Mouse (Mus musculus): ENCODE data around the gene Fbxl15. TPM values are rescaled to one million over a fixed set of nuclear protein-coding genes. Genes with fewer than 3 reads are reported as not detected.

Fbxl15 gene
- polyA plus RNA-seq, 1 experiment = 18.5 TPM

- no peak for TF ChIP-seq GATA1 (IDR thresholded peaks at IDR 0.05; ENCODE audit: low read length)
These were observed 46.6 kb downstream of the Fbxl15 start for GRCm38 (mm10) chr19:46374477-46375088.

GRCm38 (mm10) chr19:46375489-46375888 lies 47.5 kb downstream of the Fbxl15 start:
- TF ChIP-seq GATA1 (IDR thresholded peaks at IDR 0.05; ENCODE audit: low read length) = no peak

GRCm38 (mm10) chr19:46375891-46376290 lies 47.9 kb downstream of the Fbxl15 start:
- TF ChIP-seq GATA1 (IDR thresholded peaks at IDR 0.05; ENCODE audit: low read length) = no peak

Other genes with a start within 250 kb of the Fbxl15 start
- not detected in 2 replicates for gene Elovl3, start 196.3 kb upstream of the Fbxl15 start, polyA plus RNA-seq (2012)
- not detected in 2 replicates for gene Pitx3, start 179.9 kb upstream of the Fbxl15 start, polyA plus RNA-seq (2012)
- 280 and 315 TPM in 2 replicates for gene Gbf1, start 175.7 kb upstream of the Fbxl15 start, polyA plus RNA-seq (2012)
- gene Nfkb2, start 23.9 kb upstream of the Fbxl15 start, polyA plus RNA-seq (2012) = 26.8 and 27.1 TPM in 2 replicates
- gene Psd, start 1.0 kb upstream of the Fbxl15 start, polyA plus RNA-seq (2012) = 0.44 and 0.73 TPM in 2 replicates
- 157 and 178 TPM in 2 replicates for gene Cuedc2, start 10.5 kb downstream of the Fbxl15 start, polyA plus RNA-seq (2012)
- not detected in 2 replicates for gene Mfsd13a, start 12.9 kb downstream of the Fbxl15 start, polyA plus RNA-seq (2012)
- not detected in 2 replicates for gene 2310034G01Rik, start 22.1 kb downstream of the Fbxl15 start, polyA plus RNA-seq (2012)
- gene Actr1a, start 67.6 kb downstream of the Fbxl15 start, polyA plus RNA-seq (2012) = 28.6 and 36.4 TPM in 2 replicates
- 40.6 and 43.8 TPM in 2 replicates for gene Sufu, start 68.7 kb downstream of the Fbxl15 start, polyA plus RNA-seq (2012)
- 62.8 and 65.9 TPM in 2 replicates for gene Trim8, start 173.5 kb downstream of the Fbxl15 start, polyA plus RNA-seq (2012)
- 12.1 and 15.9 TPM in 2 replicates for gene Arl3, start 245.0 kb downstream of the Fbxl15 start, polyA plus RNA-seq (2012)
- 0.84 and 2.1 TPM in 2 replicates for gene Sfxn2, start 245.2 kb downstream of the Fbxl15 start, polyA plus RNA-seq (2012)